Mouse (Mus musculus): ENCODE data around the gene Spop.

DNA sequence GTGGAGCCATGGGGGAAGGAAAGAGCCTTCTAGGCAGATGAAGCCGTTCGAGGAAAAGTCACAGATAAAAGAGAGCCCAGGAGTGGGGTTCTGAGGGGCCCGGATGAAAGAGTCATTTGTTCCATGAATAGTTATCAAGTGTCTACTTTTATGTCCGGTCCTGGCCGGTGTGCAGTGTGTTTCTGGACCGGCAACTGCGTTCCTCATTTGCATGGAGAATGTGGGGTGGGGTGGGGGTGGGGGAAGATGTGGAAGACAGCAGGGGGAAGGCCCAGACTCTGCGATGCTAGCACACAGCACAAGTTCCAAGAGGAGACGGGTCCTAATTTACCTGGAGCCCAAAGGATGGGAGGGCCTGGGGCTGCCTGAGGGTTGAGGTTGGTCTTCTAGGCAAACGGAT lies 105.4 kb downstream of the Spop start:
- TF ChIP-seq POLR2A (IDR thresholded peaks at IDR 0.05; ENCODE audit: borderline replicate concordance, extremely low read depth, insufficient read depth, insufficient read length, poor library complexity, severe bottlenecking) = no peak
- TF ChIP-seq CTCF (IDR thresholded peaks at IDR 0.05; ENCODE audit: borderline replicate concordance, extremely low read depth, insufficient read depth, insufficient read length) = no peak
